Mouse (Mus musculus): ENCODE results near the gene Prss47.

Prss47 gene

DNA sequence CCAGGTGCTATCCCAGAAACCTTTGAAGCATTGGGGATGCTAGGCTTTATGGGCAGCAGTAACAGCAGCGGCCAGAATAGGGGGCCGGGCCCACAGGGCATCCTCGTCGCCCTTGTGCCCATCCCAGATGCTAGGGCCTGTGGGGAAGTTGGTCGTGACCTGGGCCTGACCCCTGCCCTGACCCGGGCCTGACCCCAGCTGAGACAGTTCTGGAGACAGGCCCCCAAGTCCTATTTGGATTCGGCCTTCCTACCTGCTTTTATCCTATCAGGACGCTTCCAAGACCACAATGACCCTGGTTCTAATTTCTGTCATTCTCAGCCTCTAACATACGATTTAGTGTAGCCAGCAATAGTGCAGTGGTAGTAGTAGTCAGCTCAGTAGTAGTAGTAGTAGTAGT lies at the start of gene Prss47:
Gene Prss47 (minus strand): TSS at position 101 of the 400 bp plus-strand sequence.
- DNase-seq (ENCODE audit: low spot score in 2 of 2): no peak

DNA sequence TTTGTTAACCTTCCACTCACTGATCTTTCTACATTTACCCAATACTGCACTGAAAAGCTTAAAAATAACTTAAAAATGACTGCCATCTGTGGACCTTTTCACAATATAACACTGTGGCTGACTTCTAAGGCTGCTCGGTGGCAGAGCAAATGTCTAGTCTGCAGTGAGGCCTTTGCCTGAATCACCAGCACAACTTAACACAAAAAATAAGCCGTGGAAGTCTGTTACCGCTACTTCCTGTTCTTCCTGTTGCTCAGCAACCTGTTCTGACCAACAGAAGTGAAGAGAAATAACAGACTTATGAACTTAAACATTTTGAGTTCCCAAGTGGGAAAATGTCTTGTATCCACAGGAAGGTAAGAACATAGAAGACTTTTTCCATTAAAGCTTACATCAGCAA lies 48.7 kb upstream of the Prss47 start:
- DNase-seq (ENCODE audit: low spot score in 2 of 2): no peak

DNA sequence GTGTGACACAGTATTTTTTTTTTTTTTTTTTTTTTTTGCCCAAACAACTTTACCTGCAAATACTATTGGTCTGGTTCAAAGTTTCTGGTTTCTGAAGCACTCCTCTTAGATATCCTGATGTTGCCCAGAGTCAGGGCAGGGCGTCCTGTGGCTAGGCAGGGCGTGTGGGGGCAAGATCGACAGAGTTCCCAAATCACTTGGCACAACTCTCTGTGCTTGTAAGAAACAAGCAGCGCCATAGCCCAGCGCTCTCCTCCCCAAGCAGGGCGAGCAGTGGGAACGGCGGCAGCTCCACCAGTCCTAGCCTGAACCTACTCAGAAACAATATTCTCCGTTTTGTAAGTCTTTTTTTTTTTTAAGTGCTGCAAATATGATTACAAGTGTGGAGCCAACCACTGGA lies 48.1 kb upstream of the Prss47 start:
- no peak for DNase-seq (ENCODE audit: low spot score in 2 of 2)

DNA sequence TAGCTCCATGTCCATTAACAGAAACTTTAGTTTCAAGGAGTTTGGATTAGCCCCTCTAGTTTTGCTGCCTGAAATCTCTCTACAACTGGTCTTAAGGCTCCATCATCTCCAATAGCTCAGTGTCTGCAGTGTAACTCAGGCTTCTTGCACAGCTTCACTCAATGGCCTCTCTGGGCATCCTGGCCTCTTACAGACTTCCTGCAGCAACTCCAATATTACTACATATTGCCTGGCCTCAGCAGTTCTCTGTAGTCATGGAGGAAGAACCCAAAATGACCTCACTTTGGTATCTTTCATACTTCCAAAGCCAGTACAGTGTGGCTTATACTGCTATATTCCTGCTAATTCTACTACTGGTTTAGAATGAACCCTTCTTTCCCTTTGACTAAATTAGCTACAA lies 44.5 kb upstream of the Prss47 start:
- DNase-seq (ENCODE audit: low spot score in 2 of 2): no peak

DNA sequence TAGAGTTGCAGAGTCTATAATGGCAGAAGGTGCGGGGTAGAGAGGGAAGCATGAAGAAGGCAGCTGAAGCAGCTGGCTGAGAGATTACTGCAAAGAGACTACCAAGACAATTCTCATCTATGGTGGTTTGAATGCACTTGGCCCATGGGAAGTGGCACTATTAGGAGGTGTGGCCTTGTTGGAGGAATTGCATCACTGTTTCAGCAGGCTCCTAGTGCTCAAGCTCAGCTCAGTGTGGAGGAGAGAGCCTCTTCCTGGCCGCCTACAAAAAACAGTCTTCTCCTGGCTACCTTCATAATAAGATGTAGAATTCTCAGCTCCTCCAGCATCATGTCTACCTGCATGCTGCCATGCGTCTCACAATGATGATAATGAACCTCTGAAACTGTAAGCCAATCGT lies 43.4 kb upstream of the Prss47 start:
- no peak for DNase-seq (ENCODE audit: low spot score in 2 of 2)

DNA sequence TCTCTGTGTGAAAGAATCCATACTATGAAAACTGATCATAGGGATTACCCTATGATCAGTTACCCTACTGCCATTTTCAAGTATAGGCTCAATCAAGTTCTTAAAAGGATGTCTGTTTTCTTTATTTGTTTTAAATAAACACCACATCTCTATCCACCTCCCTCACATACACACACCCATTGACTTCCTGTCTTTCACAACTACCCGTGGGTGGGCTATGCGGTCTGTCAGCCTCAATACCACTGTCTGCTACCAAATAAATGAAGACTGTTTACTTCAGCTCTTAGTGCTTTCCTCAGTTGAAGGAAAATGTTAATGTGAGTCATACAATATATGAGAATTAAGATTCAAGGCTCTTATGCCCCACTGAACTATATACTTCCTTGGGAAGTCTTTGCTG lies 17.4 kb upstream of the Prss47 start:
- DNase-seq (ENCODE audit: low spot score in 2 of 2): no peak

DNA sequence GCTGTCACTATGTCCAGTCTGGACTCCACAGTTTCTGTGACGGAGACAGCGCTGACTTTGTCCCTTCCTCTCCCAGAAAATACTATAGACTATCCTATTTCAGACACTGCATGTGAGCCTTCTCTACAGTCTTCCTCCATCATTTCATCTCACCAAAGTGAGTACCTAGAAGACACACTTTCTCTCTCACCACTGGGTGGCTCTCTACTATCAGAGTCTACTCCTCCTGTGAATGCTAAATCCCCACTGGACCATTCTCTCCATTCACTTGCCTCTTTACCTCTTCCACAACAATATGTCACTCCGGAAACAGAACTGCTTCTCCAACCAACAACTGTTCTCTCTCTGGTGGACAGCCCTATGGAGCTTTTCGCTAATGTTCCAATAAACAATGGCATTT lies 17.5 kb downstream of the Prss47 start:
- no peak for DNase-seq (ENCODE audit: low spot score in 2 of 2)

DNA sequence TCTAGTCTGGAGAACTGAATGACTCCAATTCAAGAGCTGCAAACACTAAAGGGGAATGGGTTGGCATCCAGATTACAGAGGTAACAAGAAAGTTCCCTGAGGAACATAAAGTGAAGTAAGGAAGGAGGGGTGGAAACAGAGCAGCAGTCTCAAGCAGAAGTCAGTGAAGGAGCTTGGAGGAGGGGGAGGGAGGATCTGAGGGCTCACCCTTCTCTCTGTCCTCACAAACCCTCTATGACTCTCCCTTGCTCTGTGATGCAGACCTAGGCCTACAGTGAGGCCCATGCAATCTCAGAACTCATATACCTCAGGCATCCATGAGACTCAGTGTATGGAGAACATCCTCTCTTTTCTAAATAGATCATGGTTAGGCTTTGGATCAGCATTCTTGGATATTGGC lies 19.8 kb downstream of the Prss47 start, which contains the start of gene Spata31d1c:
Gene Spata31d1c (plus strand): TSS at position 301 of the 400 bp plus-strand sequence.
- DNase-seq (ENCODE audit: low spot score in 2 of 2): no peak

DNA sequence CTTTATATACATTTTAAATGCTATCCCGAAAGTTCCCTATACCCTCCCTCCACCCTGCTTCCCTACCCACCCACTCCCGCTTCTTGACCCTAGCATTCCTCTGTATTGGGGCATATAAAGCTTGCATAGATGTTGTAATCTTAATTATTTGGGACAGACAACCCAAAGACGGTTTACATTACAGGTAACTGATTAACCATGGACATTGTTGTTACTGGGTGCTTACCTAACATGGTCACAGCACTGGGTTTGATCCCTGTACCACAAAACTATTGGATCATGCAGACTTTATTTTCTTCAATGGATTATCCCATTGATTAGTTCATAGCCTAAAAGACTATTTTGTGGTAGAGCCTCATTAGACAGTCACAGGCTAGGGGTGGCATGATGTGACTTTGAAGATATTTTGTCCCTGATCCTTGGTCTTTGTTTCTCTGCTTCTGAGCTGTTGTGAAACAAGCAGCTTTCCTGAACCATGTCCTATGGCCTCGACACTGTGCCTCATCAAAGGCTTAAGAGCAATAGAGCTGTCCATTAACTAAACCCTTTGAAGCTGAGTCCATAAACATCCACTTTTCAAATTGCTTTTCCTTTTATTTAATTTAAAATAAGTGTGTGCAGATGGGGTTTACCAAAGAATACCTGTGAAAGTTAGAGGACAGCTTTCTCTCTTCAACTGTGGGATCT lies 41.4 kb downstream of the Prss47 start:
- DNase-seq (ENCODE audit: low spot score in 2 of 2): no peak

DNA sequence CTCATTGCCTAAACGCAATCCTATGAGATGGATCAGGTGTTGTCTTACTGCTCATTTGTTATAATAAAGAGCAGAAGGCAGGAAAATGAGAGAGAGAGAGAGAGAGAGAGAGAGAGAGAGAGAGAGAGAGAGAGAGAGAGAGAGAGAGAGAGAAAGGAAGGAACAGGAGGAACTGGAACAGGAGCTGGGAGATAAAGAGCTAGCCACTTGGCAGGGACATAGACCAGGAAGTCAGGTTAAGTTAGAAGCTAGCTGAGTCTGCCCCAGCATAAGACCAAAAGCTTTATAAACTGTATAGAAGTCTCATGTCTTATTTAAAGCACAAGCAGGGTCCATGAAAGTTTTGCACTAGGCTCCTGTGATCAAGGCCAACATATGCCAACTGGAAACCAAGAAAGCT lies 44.6 kb downstream of the Prss47 start:
- DNase-seq (ENCODE audit: low spot score in 2 of 2): no peak

DNA sequence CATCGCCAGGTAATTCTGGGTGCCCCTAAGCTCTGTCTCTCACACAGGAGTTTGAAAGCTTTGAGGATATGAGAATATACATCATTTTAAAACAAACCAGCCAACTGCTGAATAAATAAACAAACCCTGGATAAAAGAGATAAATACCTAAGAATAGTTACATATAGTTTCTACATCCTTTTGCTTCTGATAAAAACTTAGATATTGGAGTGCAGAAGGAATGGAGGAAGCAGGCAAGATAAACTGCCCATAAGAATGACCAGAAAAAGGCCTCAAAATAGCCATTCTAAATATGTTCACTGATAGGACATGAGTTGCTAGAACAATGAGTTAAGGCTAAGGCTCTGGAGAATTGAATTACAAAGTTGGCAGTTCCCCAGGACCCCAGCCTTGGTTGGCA lies 45.8 kb downstream of the Prss47 start:
- DNase-seq (ENCODE audit: low spot score in 2 of 2): no peak

DNA sequence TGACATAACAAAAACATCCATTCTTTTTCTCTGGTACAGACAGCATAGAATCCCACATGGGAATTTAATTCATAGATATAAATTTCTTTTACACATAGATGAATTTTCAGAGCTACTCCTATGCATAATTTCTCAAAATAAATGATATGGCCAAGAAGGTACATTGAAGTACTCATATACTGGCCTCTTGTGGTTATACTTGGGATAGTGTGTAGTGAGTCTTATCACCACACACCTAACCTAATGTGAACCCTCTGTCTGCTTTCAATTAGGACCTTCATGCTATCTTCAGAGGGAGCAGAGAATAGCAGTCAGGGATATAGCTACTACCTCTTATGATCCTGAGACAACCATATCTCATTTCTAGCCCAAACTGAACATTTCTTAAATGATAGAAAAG lies 47.1 kb downstream of the Prss47 start:
- DNase-seq (ENCODE audit: low spot score in 2 of 2): no peak

Measured in cerebellum, postnatal 4 days (tissue).